Mouse (Mus musculus): ENCODE measurements around the gene Gstp2.

The Gstp2 gene

DNA sequence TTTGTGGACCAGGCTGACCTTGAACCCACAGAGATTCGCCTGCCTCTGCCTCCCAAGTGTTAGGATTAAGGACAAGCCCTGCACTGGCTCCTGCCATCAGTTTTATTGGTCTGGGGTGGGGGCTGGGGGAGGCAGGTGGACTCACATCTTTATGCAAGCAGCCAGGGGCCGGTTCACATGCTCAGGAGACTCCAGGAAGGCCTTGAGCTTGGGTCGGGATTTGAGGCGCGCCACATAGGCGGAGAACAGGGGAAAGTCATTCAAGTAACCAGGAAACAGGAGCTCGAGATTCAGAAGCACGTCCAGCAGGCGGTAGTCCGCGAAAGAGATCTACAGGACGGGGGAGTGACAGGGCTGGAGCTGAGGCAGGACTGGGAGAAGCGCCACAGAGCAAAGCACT, 11.6 kb upstream of the Gstp2 start:
- Histone ChIP-seq H3K27me3 (ENCODE audit: insufficient read depth, low read length) (no peaks in the 10 kb centered on the region), H3K36me3 (ENCODE audit: insufficient read depth, low read length) (no peaks in the 10 kb centered on the region), H3K4me3 (replicated peaks; ENCODE audit: low read length) (peak overlapping the region; percentile 59), H3K4me1 (replicated peaks; ENCODE audit: low read depth, low read length) (peaks cover 77% of the 10 kb centered on the region), H3K9me3 (ENCODE audit: low read length) (no peaks in the 10 kb centered on the region)
- TF ChIP-seq POU5F1 (IDR thresholded peaks at IDR 0.05; ENCODE audit: borderline replicate concordance, low read length) (no peak), NANOG (IDR thresholded peaks at IDR 0.05; ENCODE audit: borderline replicate concordance, low read length) (no peak), CTCF (conservative IDR thresholded peaks at IDR 0.05; ENCODE audit: low read length) (no peak)

DNA sequence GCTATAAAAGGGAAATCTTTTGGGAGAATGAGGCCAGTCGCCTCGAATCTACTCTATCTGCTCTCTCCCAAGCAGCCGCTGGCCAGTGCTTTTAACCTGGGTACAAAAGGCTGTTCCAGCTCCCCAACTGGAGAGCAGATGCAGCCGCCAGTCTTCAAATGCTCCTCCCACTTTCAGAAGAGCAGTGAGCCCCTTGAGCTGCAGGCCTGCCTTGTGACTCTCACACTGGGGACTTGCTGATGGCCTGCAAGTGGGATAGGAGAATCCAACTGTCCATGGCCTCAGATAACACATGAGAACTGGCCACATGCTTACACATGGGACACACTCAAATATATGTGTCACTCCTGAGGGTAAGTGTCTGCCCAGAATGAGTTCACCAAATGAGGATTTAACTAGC, 10.9 kb upstream of the Gstp2 start:
- Histone ChIP-seq H3K9me3 (ENCODE audit: low read length) (no peaks in the 10 kb centered on the region), H3K36me3 (ENCODE audit: insufficient read depth, low read length) (no peaks in the 10 kb centered on the region), H3K4me3 (replicated peaks; ENCODE audit: low read length) (peak overlapping the region; percentile 59), H3K4me1 (replicated peaks; ENCODE audit: low read depth, low read length) (peaks cover 80% of the 10 kb centered on the region), H3K27me3 (ENCODE audit: insufficient read depth, low read length) (no peaks in the 10 kb centered on the region)
- TF ChIP-seq NANOG (IDR thresholded peaks at IDR 0.05; ENCODE audit: borderline replicate concordance, low read length): no peak

DNA sequence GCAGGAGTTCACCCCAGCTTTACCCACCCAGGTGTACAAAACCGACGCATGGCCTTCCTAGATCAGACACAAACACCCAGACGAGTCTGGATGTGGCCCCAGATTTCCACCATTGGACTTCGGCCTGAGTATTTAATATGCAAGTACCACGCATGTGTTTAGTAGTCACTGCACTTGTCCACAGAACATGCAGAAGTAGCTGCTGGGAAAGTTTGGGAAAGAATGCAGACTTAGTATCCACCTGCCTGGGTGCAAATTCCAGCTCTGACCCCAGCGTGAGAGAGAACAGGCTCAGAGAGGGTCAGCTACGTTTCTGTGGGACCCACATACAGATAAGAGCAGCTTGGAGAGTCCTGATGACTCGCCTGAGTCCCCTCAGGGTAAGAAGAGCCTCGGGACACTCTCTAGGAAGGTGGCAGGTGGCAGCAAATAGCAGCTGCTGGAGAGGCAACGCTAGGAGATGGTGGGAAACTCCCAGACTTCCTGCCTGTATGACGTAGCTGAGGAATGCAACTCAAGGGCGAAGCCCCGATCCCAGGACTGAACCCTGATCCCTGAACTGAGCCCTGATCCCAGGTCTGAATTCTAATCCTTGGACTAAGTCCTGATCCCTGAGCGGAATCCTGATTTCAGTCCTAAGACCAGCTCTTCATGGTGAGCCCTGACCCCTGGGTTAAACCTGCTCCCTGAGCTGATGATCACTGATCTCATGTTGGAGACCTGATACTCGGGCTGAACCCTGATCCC, 10.3 kb upstream of the Gstp2 start:
- no peaks in the 10 kb centered on the region for H3K27me3 ChIP-seq (ENCODE audit: insufficient read depth, low read length)
- TF ChIP-seq POU5F1 (IDR thresholded peaks at IDR 0.05; ENCODE audit: borderline replicate concordance, low read length) (no peak), NANOG (IDR thresholded peaks at IDR 0.05; ENCODE audit: borderline replicate concordance, low read length) (no peak), CTCF (conservative IDR thresholded peaks at IDR 0.05; ENCODE audit: low read length) (no peak)
- peaks cover 80% of the 10 kb centered on the region for H3K4me1 ChIP-seq (replicated peaks; ENCODE audit: low read depth, low read length)
- no peaks in the 10 kb centered on the region for H3K36me3 ChIP-seq (ENCODE audit: insufficient read depth, low read length)
- peak overlapping the region; percentile 59 for H3K4me3 ChIP-seq (replicated peaks; ENCODE audit: low read length)
- H3K9me3 ChIP-seq (ENCODE audit: low read length): no peaks in the 10 kb centered on the region

GRCm38 (mm10) chr19:4055216-4055946, 9.6 kb upstream of the Gstp2 start:
- H3K9me3 ChIP-seq (ENCODE audit: low read length): peaks cover 3% of the 10 kb centered on the region; the same call in 1 of the 2 replicates
- H3K36me3 ChIP-seq (ENCODE audit: insufficient read depth, low read length): no peaks in the 10 kb centered on the region
- peak overlapping the region; percentile 59 for H3K4me3 ChIP-seq (replicated peaks; ENCODE audit: low read length)
- no peaks in the 10 kb centered on the region for H3K27me3 ChIP-seq (ENCODE audit: insufficient read depth, low read length)
- no peak for TF ChIP-seq CTCF (conservative IDR thresholded peaks at IDR 0.05; ENCODE audit: low read length)
- no peak for TF ChIP-seq NANOG (IDR thresholded peaks at IDR 0.05; ENCODE audit: borderline replicate concordance, low read length)
- no peak for TF ChIP-seq POU5F1 (IDR thresholded peaks at IDR 0.05; ENCODE audit: borderline replicate concordance, low read length)
- peaks cover 73% of the 10 kb centered on the region for H3K4me1 ChIP-seq (replicated peaks; ENCODE audit: low read depth, low read length)

DNA sequence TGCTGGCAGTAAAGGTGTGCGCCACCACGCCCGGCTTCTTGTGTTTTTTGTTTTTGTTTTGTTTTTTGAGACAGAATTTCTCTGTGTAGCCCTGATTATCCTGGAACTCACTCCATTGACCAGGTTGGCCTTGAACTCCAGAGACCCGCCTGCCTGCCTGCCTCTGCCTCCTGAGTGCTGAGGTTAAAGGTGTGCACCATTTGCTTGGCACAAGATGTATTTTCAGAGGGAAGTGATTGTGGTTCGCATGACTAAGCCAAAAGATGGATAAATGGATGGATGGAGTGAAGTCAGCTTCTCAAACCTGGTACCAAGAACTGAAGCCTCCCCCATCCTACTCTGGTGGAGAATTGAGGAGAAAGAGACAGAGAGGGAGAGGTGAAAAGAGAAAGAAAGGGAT, 8.8 kb upstream of the Gstp2 start:
- TF ChIP-seq POU5F1 (IDR thresholded peaks at IDR 0.05; ENCODE audit: borderline replicate concordance, low read length): no peak
- TF ChIP-seq CTCF (conservative IDR thresholded peaks at IDR 0.05; ENCODE audit: low read length): no peak
- TF ChIP-seq NANOG (IDR thresholded peaks at IDR 0.05; ENCODE audit: borderline replicate concordance, low read length): no peak
- Histone ChIP-seq H3K4me1 (replicated peaks; ENCODE audit: low read depth, low read length) (peaks cover 68% of the 10 kb centered on the region), H3K36me3 (ENCODE audit: insufficient read depth, low read length) (no peaks in the 10 kb centered on the region), H3K9me3 (ENCODE audit: low read length) (peaks cover 3% of the 10 kb centered on the region; the same call in 1 of the 2 replicates), H3K27me3 (ENCODE audit: insufficient read depth, low read length) (no peaks in the 10 kb centered on the region), H3K4me3 (replicated peaks; ENCODE audit: low read length) (no peak overlapping the region)

DNA sequence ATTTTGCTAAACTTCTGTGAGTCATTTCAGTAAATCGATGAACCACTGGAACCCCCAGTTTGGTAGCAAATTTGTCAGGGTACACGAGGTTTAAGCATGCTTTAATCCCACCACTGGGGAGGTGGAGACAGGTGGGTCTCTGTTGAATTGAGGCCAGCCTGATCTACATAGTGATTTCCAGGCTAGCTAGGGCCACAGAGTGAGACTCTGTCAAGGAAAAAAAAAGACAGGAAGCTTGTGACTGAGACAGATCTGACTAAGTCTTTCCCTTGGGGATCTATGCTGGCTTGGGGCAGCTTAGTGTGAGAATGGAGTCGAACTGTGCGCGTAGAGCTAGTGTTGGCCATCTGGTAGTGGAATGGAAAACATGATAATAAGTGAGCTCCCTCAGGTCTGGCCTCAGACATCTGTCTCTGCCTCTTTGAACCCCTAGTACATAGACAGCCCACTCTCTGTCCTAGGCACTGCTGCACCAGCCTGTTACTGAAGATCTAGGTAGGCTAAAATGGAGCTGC, 6.8 kb upstream of the Gstp2 start:
- no peaks in the 10 kb centered on the region for H3K36me3 ChIP-seq (ENCODE audit: insufficient read depth, low read length)
- H3K27me3 ChIP-seq (ENCODE audit: insufficient read depth, low read length): no peaks in the 10 kb centered on the region
- H3K4me3 ChIP-seq (replicated peaks; ENCODE audit: low read length): no peak overlapping the region
- H3K4me1 ChIP-seq (replicated peaks; ENCODE audit: low read depth, low read length): peaks cover 58% of the 10 kb centered on the region
- TF ChIP-seq POU5F1 (IDR thresholded peaks at IDR 0.05; ENCODE audit: borderline replicate concordance, low read length) (no peak), NANOG (IDR thresholded peaks at IDR 0.05; ENCODE audit: borderline replicate concordance, low read length) (no peak), CTCF (conservative IDR thresholded peaks at IDR 0.05; ENCODE audit: low read length) (no peak)
- H3K9me3 ChIP-seq (ENCODE audit: low read length): peaks cover 3% of the 10 kb centered on the region; the same call in 1 of the 2 replicates

DNA sequence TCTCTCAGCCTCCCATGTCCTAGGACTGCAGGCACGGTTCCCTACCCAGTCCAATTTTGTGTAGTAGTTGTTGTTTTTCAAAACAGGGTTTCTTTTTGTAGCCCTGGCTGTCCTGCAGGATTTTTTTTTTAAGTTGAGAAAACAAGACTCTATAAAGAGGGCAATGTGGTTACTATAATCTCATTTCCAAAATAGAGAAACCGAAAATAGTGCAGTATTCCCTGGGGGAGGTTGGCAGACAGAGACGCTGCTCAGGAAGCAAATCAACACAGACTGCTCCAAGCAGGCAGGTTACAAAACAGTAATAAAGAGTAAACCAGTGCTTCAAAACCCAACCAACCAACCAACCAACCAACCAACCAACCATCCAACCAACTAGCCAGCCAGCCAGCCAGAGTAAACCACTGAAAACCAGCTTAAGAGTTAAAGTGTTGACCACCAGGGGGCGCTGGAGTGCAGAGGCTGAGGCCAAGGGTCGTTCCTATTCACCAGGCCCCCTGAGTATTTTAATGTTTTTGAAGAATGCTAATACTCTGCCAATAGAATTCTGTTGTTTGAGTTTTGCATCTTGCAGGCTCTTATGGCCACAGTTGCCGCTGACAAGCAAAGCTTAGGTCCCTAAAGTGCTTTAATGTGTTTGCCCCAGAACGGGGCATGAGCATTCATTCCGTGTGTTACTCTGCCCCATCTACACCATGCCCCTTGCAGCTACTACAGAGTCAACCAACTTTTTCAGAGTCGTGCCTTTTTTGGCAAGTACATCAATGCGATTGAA, 6.1 kb upstream of the Gstp2 start:
- Histone ChIP-seq H3K4me3 (replicated peaks; ENCODE audit: low read length) (no peak overlapping the region), H3K9me3 (ENCODE audit: low read length) (peaks cover 3% of the 10 kb centered on the region; the same call in 1 of the 2 replicates), H3K27me3 (ENCODE audit: insufficient read depth, low read length) (no peaks in the 10 kb centered on the region), H3K4me1 (replicated peaks; ENCODE audit: low read depth, low read length) (peaks cover 58% of the 10 kb centered on the region), H3K36me3 (ENCODE audit: insufficient read depth, low read length) (no peaks in the 10 kb centered on the region)
- TF ChIP-seq CTCF (conservative IDR thresholded peaks at IDR 0.05; ENCODE audit: low read length) (peak; percentile 81), NANOG (IDR thresholded peaks at IDR 0.05; ENCODE audit: borderline replicate concordance, low read length) (no peak)

GRCm38 (mm10) chr19:4051016-4051415, 5.2 kb upstream of the Gstp2 start:
- Histone ChIP-seq H3K9me3 (ENCODE audit: low read length) (peaks cover 3% of the 10 kb centered on the region; the same call in 1 of the 2 replicates), H3K36me3 (ENCODE audit: insufficient read depth, low read length) (no peaks in the 10 kb centered on the region), H3K4me1 (replicated peaks; ENCODE audit: low read depth, low read length) (peaks cover 57% of the 10 kb centered on the region), H3K4me3 (replicated peaks; ENCODE audit: low read length) (no peak overlapping the region), H3K27me3 (ENCODE audit: insufficient read depth, low read length) (no peaks in the 10 kb centered on the region)
- TF ChIP-seq NANOG (IDR thresholded peaks at IDR 0.05; ENCODE audit: borderline replicate concordance, low read length) (no peak), CTCF (conservative IDR thresholded peaks at IDR 0.05; ENCODE audit: low read length) (peak; percentile 31), POU5F1 (IDR thresholded peaks at IDR 0.05; ENCODE audit: borderline replicate concordance, low read length) (no peak)

All from E14TG2a.4 (cell line).